Mouse (Mus musculus): ENCODE data around the gene Atg13. TPM values are rescaled to one million over a fixed set of nuclear protein-coding genes. Genes with fewer than 3 reads are reported as not detected.
A peak's percentile ranks its signal among the peaks of the same experiment; 100 is the strongest.

Gene Atg13
- polyA plus RNA-seq, 1 experiment from 2014 or later, result 26.6 TPM

- ATAC-seq (ENCODE audit: low FRiP score, low TSS enrichment), result no peak
- H3K27me3 ChIP-seq (ENCODE audit: control insufficient read depth, insufficient read depth, low read length), result no peaks in the 10 kb centered on the region
- H3K9ac ChIP-seq (ENCODE audit: low read depth, low read length), result no peak overlapping the region
- no peaks in the 10 kb centered on the region for H3K9me3 ChIP-seq (ENCODE audit: control insufficient read depth, low read length)
- 97% methylated on average over 8 of the region's 8 CpGs for WGBS
- no peaks in the 10 kb centered on the region for H3K4me1 ChIP-seq (ENCODE audit: control insufficient read depth, insufficient read depth, low read length)
- no peak overlapping the region for H3K4me2 ChIP-seq (replicated peaks; ENCODE audit: low read depth, low read length)
- H3K4me3 ChIP-seq (ENCODE audit: low read length), result no peak overlapping the region
- H3K36me3 ChIP-seq (ENCODE audit: control insufficient read depth, insufficient read depth, low read length), result peaks cover 90% of the 10 kb centered on the region
- no peak overlapping the region for H3K27ac ChIP-seq (ENCODE audit: low read depth, low read length)
These were observed 50.7 kb downstream of the Atg13 start for GRCm38 (mm10) chr2:91659657-91660056.

GRCm38 (mm10) chr2:91656774-91657173 is 53.6 kb downstream of the Atg13 start:
- Histone ChIP-seq H3K27me3 (ENCODE audit: control insufficient read depth, insufficient read depth, low read length) (no peaks in the 10 kb centered on the region), H3K9me3 (ENCODE audit: control insufficient read depth, low read length) (no peaks in the 10 kb centered on the region), H3K4me1 (ENCODE audit: control insufficient read depth, insufficient read depth, low read length) (peaks cover 9% of the 10 kb centered on the region), H3K36me3 (ENCODE audit: control insufficient read depth, insufficient read depth, low read length) (peaks cover 72% of the 10 kb centered on the region), H3K27ac (ENCODE audit: low read depth, low read length) (no peak overlapping the region), H3K4me3 (ENCODE audit: low read length) (no peak overlapping the region), H3K9ac (ENCODE audit: low read depth, low read length) (no peak overlapping the region), H3K4me2 (replicated peaks; ENCODE audit: low read depth, low read length) (no peak overlapping the region)
- no peak for ATAC-seq (ENCODE audit: low FRiP score, low TSS enrichment)
- 73% methylated on average over 8 of the region's 8 CpGs for WGBS

GRCm38 (mm10) chr2:91655827-91656226 is 54.5 kb downstream of the Atg13 start:
- Histone ChIP-seq H3K9ac (ENCODE audit: low read depth, low read length) (no peak overlapping the region), H3K27ac (ENCODE audit: low read depth, low read length) (no peak overlapping the region), H3K4me1 (ENCODE audit: control insufficient read depth, insufficient read depth, low read length) (peaks cover 16% of the 10 kb centered on the region), H3K36me3 (ENCODE audit: control insufficient read depth, insufficient read depth, low read length) (peaks cover 63% of the 10 kb centered on the region), H3K4me2 (replicated peaks; ENCODE audit: low read depth, low read length) (no peak overlapping the region), H3K9me3 (ENCODE audit: control insufficient read depth, low read length) (no peaks in the 10 kb centered on the region), H3K27me3 (ENCODE audit: control insufficient read depth, insufficient read depth, low read length) (no peaks in the 10 kb centered on the region), H3K4me3 (ENCODE audit: low read length) (no peak overlapping the region)
- no peak for ATAC-seq (ENCODE audit: low FRiP score, low TSS enrichment)
- WGBS, result 71% methylated on average over 6 of the region's 6 CpGs

- H3K9ac ChIP-seq (ENCODE audit: low read depth, low read length), result no peak overlapping the region
- H3K36me3 ChIP-seq (ENCODE audit: control insufficient read depth, insufficient read depth, low read length), result peaks cover 62% of the 10 kb centered on the region
- no peaks in the 10 kb centered on the region for H3K27me3 ChIP-seq (ENCODE audit: control insufficient read depth, insufficient read depth, low read length)
- 90% methylated on average over 5 of the region's 5 CpGs for WGBS
- no peak overlapping the region for H3K4me2 ChIP-seq (replicated peaks; ENCODE audit: low read depth, low read length)
- no peak overlapping the region for H3K4me3 ChIP-seq (ENCODE audit: low read length)
- H3K27ac ChIP-seq (ENCODE audit: low read depth, low read length), result no peak overlapping the region
- ATAC-seq (ENCODE audit: low FRiP score, low TSS enrichment), result no peak
- no peaks in the 10 kb centered on the region for H3K9me3 ChIP-seq (ENCODE audit: control insufficient read depth, low read length)
- H3K4me1 ChIP-seq (ENCODE audit: control insufficient read depth, insufficient read depth, low read length), result peaks cover 18% of the 10 kb centered on the region
These were observed 55.0 kb downstream of the Atg13 start for GRCm38 (mm10) chr2:91655388-91655787.

GRCm38 (mm10) chr2:91652863-91653262 is 57.5 kb downstream of the Atg13 start:
- ATAC-seq (ENCODE audit: low FRiP score, low TSS enrichment), result no peak
- H3K27me3 ChIP-seq (ENCODE audit: control insufficient read depth, insufficient read depth, low read length), result no peaks in the 10 kb centered on the region
- 36% methylated on average over 6 of the region's 6 CpGs for WGBS
- H3K4me1 ChIP-seq (ENCODE audit: control insufficient read depth, insufficient read depth, low read length), result peaks cover 26% of the 10 kb centered on the region
- H3K9me3 ChIP-seq (ENCODE audit: control insufficient read depth, low read length), result no peaks in the 10 kb centered on the region
- H3K9ac ChIP-seq (ENCODE audit: low read depth, low read length), result no peak overlapping the region
- H3K4me2 ChIP-seq (replicated peaks; ENCODE audit: low read depth, low read length), result no peak overlapping the region
- H3K27ac ChIP-seq (ENCODE audit: low read depth, low read length), result no peak overlapping the region
- H3K4me3 ChIP-seq (ENCODE audit: low read length), result no peak overlapping the region
- peaks cover 41% of the 10 kb centered on the region for H3K36me3 ChIP-seq (ENCODE audit: control insufficient read depth, insufficient read depth, low read length)

GRCm38 (mm10) chr2:91651458-91652258 is 58.7 kb downstream of the Atg13 start:
- H3K4me2 ChIP-seq (replicated peaks; ENCODE audit: low read depth, low read length), result peak overlapping the region; percentile 17; the same call in 1 of the 2 replicates
- H3K4me1 ChIP-seq (ENCODE audit: control insufficient read depth, insufficient read depth, low read length), result peaks cover 26% of the 10 kb centered on the region
- no peak overlapping the region; the same call in 1 of the 2 replicates for H3K9ac ChIP-seq (ENCODE audit: low read depth, low read length)
- H3K4me3 ChIP-seq (ENCODE audit: low read length), result no peak overlapping the region
- no peak for ATAC-seq (ENCODE audit: low FRiP score, low TSS enrichment)
- H3K36me3 ChIP-seq (ENCODE audit: control insufficient read depth, insufficient read depth, low read length), result peaks cover 42% of the 10 kb centered on the region
- H3K27me3 ChIP-seq (ENCODE audit: control insufficient read depth, insufficient read depth, low read length), result no peaks in the 10 kb centered on the region
- H3K27ac ChIP-seq (ENCODE audit: low read depth, low read length), result 0 out of 2 replicates have a peak overlapping the region, but pooled peaks have one; percentile 17
- WGBS, result 73% methylated on average over 14 of the region's 14 CpGs
- H3K9me3 ChIP-seq (ENCODE audit: control insufficient read depth, low read length), result no peaks in the 10 kb centered on the region

- peaks cover 42% of the 10 kb centered on the region for H3K36me3 ChIP-seq (ENCODE audit: control insufficient read depth, insufficient read depth, low read length)
These were observed 59.9 kb downstream of the Atg13 start for GRCm38 (mm10) chr2:91650360-91650995.

GRCm38 (mm10) chr2:91649553-91650359 is 60.6 kb downstream of the Atg13 start, which contains the start of the genes Zfp408 and Arhgap1:
Zfp408 (minus strand) TSS chr2:91649791.
Arhgap1 (plus strand) TSS chr2:91649860.
- peak; percentile 90 for ATAC-seq (ENCODE audit: low FRiP score, low TSS enrichment)
- Histone ChIP-seq H3K4me2 (replicated peaks; ENCODE audit: low read depth, low read length) (peak within 1 kb of the TSS; percentile 87), H3K4me1 (ENCODE audit: control insufficient read depth, insufficient read depth, low read length) (peaks cover 26% of the 10 kb centered on the region), H3K9ac (ENCODE audit: low read depth, low read length) (peak within 1 kb of the TSS; percentile 82), H3K9me3 (ENCODE audit: control insufficient read depth, low read length) (no peaks in the 10 kb centered on the region), H3K4me3 (ENCODE audit: low read length) (peak within 1 kb of the TSS; percentile 89), H3K27me3 (ENCODE audit: control insufficient read depth, insufficient read depth, low read length) (no peaks in the 10 kb centered on the region), H3K27ac (ENCODE audit: low read depth, low read length) (peak within 1 kb of the TSS; percentile 82), H3K36me3 (ENCODE audit: control insufficient read depth, insufficient read depth, low read length) (peaks cover 42% of the 10 kb centered on the region)
- under 1% methylated on average over 44 of the region's 44 CpGs for WGBS

More at GRCm38 (mm10) chr2:91650360-91650995, 59.9 kb downstream of the Atg13 start:
- Histone ChIP-seq H3K9ac (ENCODE audit: low read depth, low read length) (peak overlapping the region; percentile 65), H3K4me1 (ENCODE audit: control insufficient read depth, insufficient read depth, low read length) (peaks cover 26% of the 10 kb centered on the region), H3K9me3 (ENCODE audit: control insufficient read depth, low read length) (no peaks in the 10 kb centered on the region), H3K27me3 (ENCODE audit: control insufficient read depth, insufficient read depth, low read length) (no peaks in the 10 kb centered on the region), H3K4me2 (replicated peaks; ENCODE audit: low read depth, low read length) (peak overlapping the region; percentile 48), H3K27ac (ENCODE audit: low read depth, low read length) (peak overlapping the region; percentile 79; the same call in 1 of the 2 replicates), H3K4me3 (ENCODE audit: low read length) (peak overlapping the region; percentile 89)
- 11% methylated on average over 16 of the region's 16 CpGs for WGBS
- peak; percentile 40 for ATAC-seq (ENCODE audit: low FRiP score, low TSS enrichment)

All from kidney, embryonic 14.5 days (tissue).